ENCODE assay signal across 15 mouse cellular contexts in genomic region chr17:14252456-14252855, GRCm38 (mm10). TPM values are rescaled to one million over a fixed set of nuclear protein-coding genes. Genes with fewer than 3 reads are reported as not detected.
DNase-seq lines count a peak whose midpoint lies in the region; ATAC-seq and TF ChIP-seq lines count a peak whose summit lies in the region.
"Had no signal": no experiment of that assay in that cellular context is flagged by ENCODE, and none has a peak within 500 bp of the region (broad histone marks: within the 10 kb centered on the region; RNA-seq: fewer than 3 reads in every experiment).

No protein-coding gene starts in this region.

- H3K4me1 ChIP-seq in heart, adult 2 months (ENCODE audit: control insufficient read depth, insufficient read depth, low read length): no peaks in the 10 kb centered on the region
- H3K4me1 ChIP-seq in heart, embryonic 11.5 days (ENCODE audit: control insufficient read depth, insufficient read depth, low read length): no peaks in the 10 kb centered on the region
- H3K4me1 ChIP-seq in forebrain, embryonic 12.5 days: no peaks in the 10 kb centered on the region
- H3K4me1 ChIP-seq in midbrain, embryonic 15.5 days: no peaks in the 10 kb centered on the region
- H3K4me1 ChIP-seq: neural tube, embryonic 13.5 days had no signal

- no peak for TF ChIP-seq POLR2A in heart, adult 2 months (IDR thresholded peaks at IDR 0.05; ENCODE audit: insufficient read depth, low read depth, low read length)

- H3K36me3 ChIP-seq in heart, adult 2 months (ENCODE audit: control insufficient read depth, insufficient read depth, low read length): no peaks in the 10 kb centered on the region
- no peaks in the 10 kb centered on the region for H3K36me3 ChIP-seq in heart, embryonic 11.5 days (ENCODE audit: control insufficient read depth, insufficient read depth, low read length)
- no peaks in the 10 kb centered on the region for H3K36me3 ChIP-seq in forebrain, embryonic 12.5 days (replicated peaks)
- H3K36me3 ChIP-seq in midbrain, embryonic 15.5 days (replicated peaks): no peaks in the 10 kb centered on the region
- H3K36me3 ChIP-seq: embryonic facial prominence, embryonic 13.5 days; liver, embryonic 13.5 days; neural tube, embryonic 13.5 days had no signal

- no peak for TF ChIP-seq EP300 in heart, adult 2 months (IDR thresholded peaks at IDR 0.05; ENCODE audit: insufficient read depth, low read depth, low read length)

- TF ChIP-seq CTCF in heart, adult 2 months (IDR thresholded peaks at IDR 0.05): no peak

- no peak overlapping the region for H3K4me2 ChIP-seq in heart, embryonic 11.5 days
- H3K4me2 ChIP-seq in forebrain, embryonic 12.5 days: no peak overlapping the region
- no peak overlapping the region for H3K4me2 ChIP-seq in midbrain, embryonic 15.5 days
- H3K4me2 ChIP-seq: embryonic facial prominence, embryonic 13.5 days; liver, embryonic 13.5 days; neural tube, embryonic 13.5 days had no signal

- no peak overlapping the region for H3K27ac ChIP-seq in heart, adult 2 months
- no peak overlapping the region for H3K27ac ChIP-seq in heart, embryonic 11.5 days (ENCODE audit: low read depth, low read length)
- H3K27ac ChIP-seq in forebrain, embryonic 12.5 days: no peak overlapping the region
- no peak overlapping the region for H3K27ac ChIP-seq in midbrain, embryonic 15.5 days
- H3K27ac ChIP-seq: embryonic facial prominence, embryonic 13.5 days; liver, embryonic 13.5 days; neural tube, embryonic 13.5 days had no signal

- H3K4me3 ChIP-seq in heart, adult 2 months: no peak overlapping the region
- H3K4me3 ChIP-seq in heart, embryonic 11.5 days (ENCODE audit: low read depth, low read length): no peak overlapping the region
- H3K4me3 ChIP-seq in forebrain, embryonic 12.5 days (replicated peaks): no peak overlapping the region
- no peak overlapping the region for H3K4me3 ChIP-seq in midbrain, embryonic 15.5 days
- H3K4me3 ChIP-seq: embryonic facial prominence, embryonic 13.5 days; liver, embryonic 13.5 days; neural tube, embryonic 13.5 days had no signal

- H3K9me3 ChIP-seq in heart, embryonic 11.5 days (replicated peaks; ENCODE audit: control insufficient read depth, low read length): no peaks in the 10 kb centered on the region
- no peaks in the 10 kb centered on the region for H3K9me3 ChIP-seq in forebrain, embryonic 12.5 days
- H3K9me3 ChIP-seq in midbrain, embryonic 15.5 days: no peaks in the 10 kb centered on the region
- H3K9me3 ChIP-seq: embryonic facial prominence, embryonic 13.5 days; liver, embryonic 13.5 days; neural tube, embryonic 13.5 days had no signal

- no peaks in the 10 kb centered on the region for H3K27me3 ChIP-seq in heart, adult 2 months (ENCODE audit: control insufficient read depth, insufficient read depth, low read length)
- H3K27me3 ChIP-seq in heart, embryonic 11.5 days (ENCODE audit: control insufficient read depth, insufficient read depth, low read length): peaks cover 44% of the 10 kb centered on the region
- H3K27me3 ChIP-seq in forebrain, embryonic 12.5 days: no peaks in the 10 kb centered on the region
- H3K27me3 ChIP-seq in midbrain, embryonic 15.5 days (replicated peaks): no peaks in the 10 kb centered on the region
- H3K27me3 ChIP-seq: embryonic facial prominence, embryonic 13.5 days; liver, embryonic 13.5 days; neural tube, embryonic 13.5 days had no signal

- DNase-seq in heart, adult 2 months: peak; percentile 56 to 66
- DNase-seq in ES-CJ7 (ENCODE audit: low read depth, low spot score): peak; percentile 14
- DNase-seq in gastrocnemius, adult 8-10 months (ENCODE audit: low spot score in 2 of 2): peak; percentile 44 to 60
- DNase-seq in heart, postnatal 4 days: peak; percentile 29
- DNase-seq: cerebellum, adult 11 months; forebrain, postnatal 0 days; liver, embryonic 13.5 days; thymus, postnatal 4 days had no signal

- WGBS in heart, adult 2 months: 62% methylated on average over 7 of the region's 7 CpGs
- WGBS in heart, embryonic 11.5 days (ENCODE audit: insufficient replicate concordance): 71% methylated on average over 7 of the region's 7 CpGs
- 81% methylated on average over 7 of the region's 7 CpGs for WGBS in forebrain, embryonic 12.5 days
- WGBS in midbrain, embryonic 15.5 days: 86% methylated on average over 7 of the region's 7 CpGs

- no peak overlapping the region for H3K9ac ChIP-seq in heart, adult 2 months (ENCODE audit: low read depth, low read length)
- no peak overlapping the region for H3K9ac ChIP-seq in heart, embryonic 11.5 days (ENCODE audit: low read depth, low read length)
- H3K9ac ChIP-seq in forebrain, embryonic 12.5 days: no peak overlapping the region
- no peak overlapping the region for H3K9ac ChIP-seq in midbrain, embryonic 15.5 days
- H3K9ac ChIP-seq: embryonic facial prominence, embryonic 13.5 days; forebrain, postnatal 0 days; liver, embryonic 13.5 days; neural tube, embryonic 13.5 days had no signal

- intact Hi-C loops in heart, adult 2 months (cut with DNase I): no loop called here

- ATAC-seq in heart, embryonic 11.5 days (replicated peaks; ENCODE audit: insufficient number of reproducible peaks, low FRiP score, low TSS enrichment): no peak
- no peak for ATAC-seq in forebrain, embryonic 12.5 days (ENCODE audit: low FRiP score)
- no peak for ATAC-seq in midbrain, embryonic 15.5 days (replicated peaks)
- ATAC-seq: forebrain, postnatal 0 days; hindbrain, embryonic 16.5 days had no signal

- no peaks in the 10 kb centered on the region for H3K79me2 ChIP-seq in heart, adult 2 months (replicated peaks; ENCODE audit: control insufficient read depth, insufficient read depth, low read length)

RNA-seq across cellular contexts. Expression of gene Smoc2, which starts 26.9 kb away (rescaled TPM):
- 10 to 100 TPM; 36.5 to 55.4 TPM for total RNA-seq in heart, adult 2 months (2021)
- 54.9 and 104 TPM in 2 replicates for polyA plus RNA-seq in heart, adult 2 months (2012; rRNA removed)
- polyA plus RNA-seq in heart, embryonic 11.5 days (2014; fragmentation: Nextera tagmentation; extraction: Ambion mirVana): 22.7 and 25.7 TPM in 2 replicates
- total RNA-seq in gastrocnemius, adult 8-10 months (2022): 10 to 100 TPM; 47.3 to 59.0 (median 56.1) TPM
- total RNA-seq in heart, postnatal 4 days (2021): 10 to 100 TPM; 23.4 to 28.1 TPM
- polyA plus RNA-seq in forebrain, embryonic 12.5 days (2016; fragmentation: Nextera tagmentation; extraction: Ambion mirVana): 8.5 and 13.2 TPM in 2 replicates
- 2.9 and 3.3 TPM in 2 replicates for polyA plus RNA-seq in midbrain, embryonic 15.5 days (2015; fragmentation: Nextera tagmentation; extraction: Ambion mirVana)
- total RNA-seq: megakaryocyte, adult 5-6 weeks had no signal

RNA-seq across cellular contexts. Expression of gene Dact2, which starts 48.4 kb away (rescaled TPM):
- total RNA-seq in heart, adult 2 months (2021): 1 to 10 TPM in 1 of 2 experiments, under 1 TPM in 1; 0.80 to 1.4 TPM
- 0.76 and 1.00 TPM in 2 replicates for polyA plus RNA-seq in heart, adult 2 months (2012; rRNA removed)
- 1.8 and 2.7 TPM in 2 replicates for polyA plus RNA-seq in heart, embryonic 11.5 days (2014; fragmentation: Nextera tagmentation; extraction: Ambion mirVana)
- 1 to 10 TPM; 1.6 to 2.3 (median 1.7) TPM for total RNA-seq in gastrocnemius, adult 8-10 months (2022)
- total RNA-seq in heart, postnatal 4 days (2021): 1 to 10 TPM; 1.8 to 1.9 TPM
- polyA plus RNA-seq in forebrain, embryonic 12.5 days (2016; fragmentation: Nextera tagmentation; extraction: Ambion mirVana): 0.50 and 1.1 TPM in 2 replicates
- polyA plus RNA-seq in midbrain, embryonic 15.5 days (2015; fragmentation: Nextera tagmentation; extraction: Ambion mirVana): 1.7 and 2.9 TPM in 2 replicates
- total RNA-seq: megakaryocyte, adult 5-6 weeks had no signal
